Mouse (Mus musculus): Measurements from ENCODE around the gene Dock9.

DNA sequence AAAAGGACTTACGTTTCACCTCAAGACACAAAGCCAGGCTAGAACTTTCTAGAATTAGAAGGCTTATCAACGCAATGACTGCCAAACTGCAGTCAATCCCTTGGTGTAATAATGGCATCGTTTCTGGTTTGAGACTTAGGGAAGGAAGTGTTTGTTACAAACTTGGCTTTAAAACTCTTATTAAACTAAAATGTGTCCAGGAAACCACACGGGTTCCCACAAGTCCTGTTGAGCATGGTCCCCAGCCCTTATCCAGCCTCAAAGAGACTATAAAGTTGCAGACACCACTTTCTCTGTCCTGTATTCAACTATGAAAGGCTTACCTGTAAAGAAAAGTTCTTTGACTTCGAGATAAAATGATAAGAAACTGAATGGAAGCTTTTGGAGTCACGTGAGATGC is 149.9 kb downstream of the Dock9 start:
- TF ChIP-seq TAL1 (IDR thresholded peaks at IDR 0.05; ENCODE audit: low read length) (no peak), GATA1 (IDR thresholded peaks at IDR 0.05; ENCODE audit: low read length) (no peak)

Measured in erythroblast, embryonic 14.5 days (primary cell).